Mouse (Mus musculus) G1E (cell line): ENCODE measurements at regions not wholly inside any gene's neighbourhood (a gene's known extent, or its start where the extent isn't known, plus 50 kb on each side); places are given as distances from the start of the nearest gene placed in this dataset.

Source experiments
- CTCF ChIP-seq: IDR thresholded peaks from 2 replicates; pipeline ENCODE4 v1.5.1; 2012; ENCODE audit warnings: low read depth, low read length, inconsistent platforms, mixed read lengths
- GATA1 ChIP-seq: IDR thresholded peaks from 2 replicates; pipeline ENCODE4 v1.6.1; 2012; ENCODE audit warnings: borderline replicate concordance, low read length, inconsistent platforms, mixed read lengths

DNA sequence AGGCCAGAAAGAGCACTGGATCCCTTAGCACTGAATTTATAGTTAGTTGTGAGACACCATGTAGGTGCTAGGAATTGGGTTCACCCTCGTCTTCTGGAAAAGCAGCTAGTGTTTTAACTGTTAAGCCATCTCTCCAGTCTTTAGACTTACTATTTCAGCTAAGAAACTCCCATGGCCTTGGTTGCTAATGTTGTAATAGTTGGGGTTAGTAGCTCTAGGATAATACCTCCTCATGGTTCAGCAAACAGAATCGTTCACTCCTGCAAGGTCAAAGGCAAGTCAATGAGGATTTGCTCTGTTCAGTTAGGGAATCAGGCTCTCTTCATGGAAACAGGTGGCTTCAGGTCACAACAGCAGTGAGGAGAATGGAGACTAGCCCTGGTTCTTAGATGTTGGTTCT, 118.7 kb upstream of the Kbtbd8 start:
- TF ChIP-seq CTCF (no peak), GATA1 (no peak)
